Mouse (Mus musculus): ENCODE results near the gene Olfr825.
"Not testable (repeated sequence)": the region's sequence is repeated elsewhere in the genome, so short reads cannot be mapped to it uniquely, and the experiment has no call there.

Gene Olfr825

GRCm38 (mm10) chr10:130166666-130167065 is at the start of gene Olfr825:
Gene Olfr825 (minus strand): TSS chr10:130166766.
- no peak for DNase-seq (ENCODE audit: low read depth, low spot score)
- Histone ChIP-seq H3K27me3 (ENCODE audit: control insufficient read depth, insufficient read depth, low read length, poor library complexity, severe bottlenecking) (no peaks in the 10 kb centered on the region), H3K36me3 (ENCODE audit: control insufficient read depth, insufficient read depth, low read length, poor library complexity, severe bottlenecking) (no peaks in the 10 kb centered on the region)

GRCm38 (mm10) chr10:130214303-130214702 is 47.7 kb upstream of the Olfr825 start, which contains the start of gene Olfr827:
Gene Olfr827 (minus strand): TSS chr10:130214403.
- Histone ChIP-seq H3K27me3 (ENCODE audit: control insufficient read depth, insufficient read depth, low read length, poor library complexity, severe bottlenecking) (no peaks in the 10 kb centered on the region), H3K36me3 (ENCODE audit: control insufficient read depth, insufficient read depth, low read length, poor library complexity, severe bottlenecking) (no peaks in the 10 kb centered on the region)
- no peak for DNase-seq (ENCODE audit: low read depth, low spot score)

- no peak for DNase-seq (ENCODE audit: low read depth, low spot score)
- no peaks in the 10 kb centered on the region for H3K36me3 ChIP-seq (ENCODE audit: control insufficient read depth, insufficient read depth, low read length, poor library complexity, severe bottlenecking)
- H3K27me3 ChIP-seq (ENCODE audit: control insufficient read depth, insufficient read depth, low read length, poor library complexity, severe bottlenecking): no peaks in the 10 kb centered on the region
Measured at GRCm38 (mm10) chr10:130184086-130184485, 17.5 kb upstream of the Olfr825 start, which contains the start of gene Olfr826. Gene Olfr826 (minus strand): TSS chr10:130184186.

GRCm38 (mm10) chr10:130165196-130165595 is 1.4 kb downstream of the Olfr825 start:
- no peak for DNase-seq (ENCODE audit: low read depth, low spot score)
- Histone ChIP-seq H3K27me3 (ENCODE audit: control insufficient read depth, insufficient read depth, low read length, poor library complexity, severe bottlenecking) (no peaks in the 10 kb centered on the region), H3K36me3 (ENCODE audit: control insufficient read depth, insufficient read depth, low read length, poor library complexity, severe bottlenecking) (no peaks in the 10 kb centered on the region)

GRCm38 (mm10) chr10:130144121-130144520 is 22.4 kb downstream of the Olfr825 start:
- DNase-seq (ENCODE audit: low read depth, low spot score): no peak
- Histone ChIP-seq H3K36me3 (ENCODE audit: control insufficient read depth, insufficient read depth, low read length, poor library complexity, severe bottlenecking) (no peaks in the 10 kb centered on the region), H3K27me3 (ENCODE audit: control insufficient read depth, insufficient read depth, low read length, poor library complexity, severe bottlenecking) (no peaks in the 10 kb centered on the region)

GRCm38 (mm10) chr10:130142481-130142880 is 24.1 kb downstream of the Olfr825 start:
- H3K36me3 ChIP-seq (ENCODE audit: control insufficient read depth, insufficient read depth, low read length, poor library complexity, severe bottlenecking): not testable (repeated sequence)

GRCm38 (mm10) chr10:130134811-130135210 is 31.8 kb downstream of the Olfr825 start:
- no peak for DNase-seq (ENCODE audit: low read depth, low spot score)
- no peaks in the 10 kb centered on the region for H3K27me3 ChIP-seq (ENCODE audit: control insufficient read depth, insufficient read depth, low read length, poor library complexity, severe bottlenecking)

More at GRCm38 (mm10) chr10:130142481-130142880, 24.1 kb downstream of the Olfr825 start:
- not testable (repeated sequence) for DNase-seq (ENCODE audit: low read depth, low spot score); H3K27me3 ChIP-seq (ENCODE audit: control insufficient read depth, insufficient read depth, low read length, poor library complexity, severe bottlenecking)

GRCm38 (mm10) chr10:130129900-130130299 is 36.7 kb downstream of the Olfr825 start, which contains the start of gene Olfr824:
Gene Olfr824 (minus strand): TSS chr10:130130000.
- DNase-seq (ENCODE audit: low read depth, low spot score); H3K27me3 ChIP-seq (ENCODE audit: control insufficient read depth, insufficient read depth, low read length, poor library complexity, severe bottlenecking); H3K36me3 ChIP-seq (ENCODE audit: control insufficient read depth, insufficient read depth, low read length, poor library complexity, severe bottlenecking): not testable (repeated sequence)

More at GRCm38 (mm10) chr10:130134811-130135210, 31.8 kb downstream of the Olfr825 start:
- H3K36me3 ChIP-seq (ENCODE audit: control insufficient read depth, insufficient read depth, low read length, poor library complexity, severe bottlenecking): no peaks in the 10 kb centered on the region

GRCm38 (mm10) chr10:130116045-130116444 is 50.5 kb downstream of the Olfr825 start:
- not testable (repeated sequence) for H3K27me3 ChIP-seq (ENCODE audit: control insufficient read depth, insufficient read depth, low read length, poor library complexity, severe bottlenecking); H3K36me3 ChIP-seq (ENCODE audit: control insufficient read depth, insufficient read depth, low read length, poor library complexity, severe bottlenecking); DNase-seq (ENCODE audit: low read depth, low spot score)

GRCm38 (mm10) chr10:130115283-130115682 is 51.3 kb downstream of the Olfr825 start, which contains the start of gene Olfr823:
Gene Olfr823 (minus strand): TSS chr10:130115383.
- not testable (repeated sequence) for H3K36me3 ChIP-seq (ENCODE audit: control insufficient read depth, insufficient read depth, low read length, poor library complexity, severe bottlenecking); H3K27me3 ChIP-seq (ENCODE audit: control insufficient read depth, insufficient read depth, low read length, poor library complexity, severe bottlenecking); DNase-seq (ENCODE audit: low read depth, low spot score)
